Mouse (Mus musculus) CH12.LX (cell line): Measurements from ENCODE around the gene Bcl2a1d. TPM values are rescaled to one million over a fixed set of nuclear protein-coding genes. Genes with fewer than 3 reads are reported as not detected.
"Not testable (repeated sequence)": the region's sequence is repeated elsewhere in the genome, so short reads cannot be mapped to it uniquely, and the experiment has no call there.

ENCODE experiments used
- DNase-seq: peaks from one replicate; pipeline ENCODE4 v3.0.0-alpha.2; 2013; ENCODE audit errors: extremely low read depth
- H3K27ac ChIP-seq: 2 replicates; pipeline ENCODE4 v1.5.1; 2012; ENCODE audit warnings: low read depth, mild to moderate bottlenecking, control low read depth, moderate library complexity; ENCODE audit not compliant: insufficient read depth
- H3K27me3 ChIP-seq: replicated peaks from 2 replicates; pipeline ENCODE3; 2012; ENCODE audit warnings: inconsistent platforms
- H3K36me3 ChIP-seq, 2 experiments: replicated peaks in 1 of 2; 2 replicates each; pipeline versions ENCODE3 to v1.6.1; 2012; ENCODE audit warnings: inconsistent platforms in 1 of 2, low read length in 1 of 2, mild to moderate bottlenecking in 1 of 2, mixed read lengths in 1 of 2, moderate library complexity in 1 of 2; ENCODE audit not compliant: control insufficient read depth in 1 of 2, insufficient read depth in 1 of 2
- H3K4me1 ChIP-seq, 2 experiments: 2 replicates each; pipeline ENCODE4 v1.6.1; 2012; ENCODE audit warnings: inconsistent platforms in 1 of 2, moderate library complexity in 1 of 2; ENCODE audit not compliant: insufficient read depth in 2 of 2, control insufficient read depth in 1 of 2
- H3K4me2 ChIP-seq: 2 replicates; pipeline ENCODE4 v1.6.1; 2012; ENCODE audit warnings: low read depth, mild to moderate bottlenecking, control low read depth; ENCODE audit not compliant: poor library complexity, insufficient read depth, severe bottlenecking
- H3K4me3 ChIP-seq, 3 experiments: fragments of 150-350 bp in 1 of 3; sonication (generic) in 1 of 3; replicated peaks in 1 of 3; 2 replicates each; pipeline versions ENCODE3 to v1.5.1; 2011 to 2012; ENCODE audit warnings: low read depth in 2 of 3, low read length in 2 of 3, mild to moderate bottlenecking in 2 of 3, moderate library complexity in 2 of 3, control low read depth in 1 of 3, improper control_type of control experiment in 1 of 3, inconsistent platforms in 1 of 3, mixed read lengths in 1 of 3; ENCODE audit not compliant: poor library complexity in 1 of 3
- H3K79me2 ChIP-seq: replicated peaks from 2 replicates; pipeline ENCODE4 v1.6.1; 2012; ENCODE audit warnings: mild to moderate bottlenecking, moderate library complexity; ENCODE audit not compliant: control insufficient read depth, poor library complexity, insufficient read depth, severe bottlenecking; ENCODE audit errors: extremely low read depth
- H3K9ac ChIP-seq: 2 replicates; pipeline ENCODE4 v1.6.1; 2012; ENCODE audit warnings: low read depth, mild to moderate bottlenecking, control low read depth, moderate library complexity; ENCODE audit not compliant: insufficient read depth
- H3K9me3 ChIP-seq: replicated peaks from 2 replicates; pipeline ENCODE3; 2012; ENCODE audit warnings: low read length, inconsistent platforms, mixed read lengths
- CHD1 ChIP-seq: IDR thresholded peaks from 2 replicates; pipeline ENCODE4 v1.6.1; 2012; ENCODE audit warnings: low read depth, low read length, improper control_type of control experiment, inconsistent platforms
- CHD2 ChIP-seq: IDR thresholded peaks from 2 replicates; pipeline ENCODE4 v1.6.1; 2011; ENCODE audit warnings: low read length, improper control_type of control experiment
- CTCF ChIP-seq, 2 experiments: IDR thresholded peaks in 1 of 2; conservative IDR thresholded peaks in 1 of 2; 2 replicates each; pipeline ENCODE4 v1.5.1; 2011 to 2012; ENCODE audit warnings: low read depth in 2 of 2, low read length in 2 of 2, improper control_type of control experiment in 1 of 2, inconsistent platforms in 1 of 2, mild to moderate bottlenecking in 1 of 2, moderate library complexity in 1 of 2
- EP300 ChIP-seq: IDR thresholded peaks from 2 replicates; pipeline ENCODE4 v1.6.1; 2011; ENCODE audit warnings: low read length, improper control_type of control experiment
- GABPA ChIP-seq: IDR thresholded peaks from 2 replicates; pipeline ENCODE4 v1.6.1; 2012; ENCODE audit warnings: low read depth, low read length, improper control_type of control experiment, inconsistent platforms; ENCODE audit not compliant: insufficient replicate concordance
- HCFC1 ChIP-seq: IDR thresholded peaks from 2 replicates; pipeline ENCODE4 v1.6.1; 2012; ENCODE audit warnings: low read depth, mild to moderate bottlenecking, inconsistent platforms, low read length, improper control_type of control experiment
- JUN ChIP-seq: IDR thresholded peaks from 2 replicates; pipeline ENCODE4 v1.6.1; 2011; ENCODE audit warnings: low read depth, mild to moderate bottlenecking, low read length, improper control_type of control experiment, moderate library complexity; ENCODE audit not compliant: insufficient read depth
- KAT2A ChIP-seq: IDR thresholded peaks from 2 replicates; pipeline ENCODE4 v1.6.1; 2012; ENCODE audit warnings: low read length, improper control_type of control experiment, inconsistent platforms; ENCODE audit not compliant: insufficient replicate concordance
- MAX ChIP-seq: IDR thresholded peaks from 2 replicates; pipeline ENCODE4 v1.6.1; 2011; ENCODE audit warnings: low read length, improper control_type of control experiment
- MAZ ChIP-seq: IDR thresholded peaks from 2 replicates; pipeline ENCODE4 v1.6.1; 2012; ENCODE audit warnings: low read depth, mild to moderate bottlenecking, inconsistent platforms, low read length, improper control_type of control experiment, moderate library complexity
- NELFE ChIP-seq: IDR thresholded peaks from 2 replicates; pipeline ENCODE4 v1.6.1; 2011; ENCODE audit warnings: low read depth, low read length, improper control_type of control experiment
- NRF1 ChIP-seq: IDR thresholded peaks from 2 replicates; pipeline ENCODE4 v1.6.1; 2014; ENCODE audit warnings: low read depth, mild to moderate bottlenecking, inconsistent platforms, low read length, improper control_type of control experiment, moderate library complexity
- POLR2A ChIP-seq: IDR thresholded peaks from 2 replicates; pipeline ENCODE4 v1.6.1; 2011; ENCODE audit warnings: low read depth, mild to moderate bottlenecking, improper control_type of control experiment, low read length
- POLR2AphosphoS2 ChIP-seq: IDR thresholded peaks from 2 replicates; pipeline ENCODE4 v1.6.1; 2011; ENCODE audit warnings: low read depth, low read length, improper control_type of control experiment
- SIN3A ChIP-seq: IDR thresholded peaks from 2 replicates; pipeline ENCODE4 v1.6.1; 2012; ENCODE audit warnings: low read length, improper control_type of control experiment, inconsistent platforms
- TBP ChIP-seq: conservative IDR thresholded peaks from 2 replicates; pipeline ENCODE4 v1.6.1; 2011; ENCODE audit warnings: low read depth, low read length, improper control_type of control experiment
- TCF12 ChIP-seq: IDR thresholded peaks from 2 replicates; pipeline ENCODE4 v1.6.1; 2014; ENCODE audit warnings: low read depth, mild to moderate bottlenecking, inconsistent platforms, low read length, improper control_type of control experiment
- UBTF ChIP-seq: IDR thresholded peaks from 2 replicates; pipeline ENCODE4 v1.6.1; 2012; ENCODE audit warnings: low read depth, mild to moderate bottlenecking, inconsistent platforms, low read length, improper control_type of control experiment, moderate library complexity
- USF1 ChIP-seq: IDR thresholded peaks from 2 replicates; pipeline ENCODE4 v1.6.1; 2014; ENCODE audit warnings: low read depth, mild to moderate bottlenecking, inconsistent platforms, low read length, improper control_type of control experiment
- USF2 ChIP-seq: conservative IDR thresholded peaks from 2 replicates; pipeline ENCODE4 v1.6.1; 2011; ENCODE audit warnings: low read depth, low read length, improper control_type of control experiment
- dilution Hi-C: fragments of 300-500 bp; cut with MboI; formaldehyde crosslinking; loops from 2 replicates; pipeline ENCODE4 v1.14.3; 2020; ENCODE audit warnings: low sequenced_read_pairs; ENCODE audit not compliant: extremely low pct_unique_long_range_greater_than_20kb, extremely low pct_ligation_motif_present
- in situ Hi-C: fragments of 300-500 bp; cut with MboI; formaldehyde crosslinking; loops from 3 replicates; pipeline ENCODE4 v1.14.3; 2019; ENCODE audit warnings: low sequenced_read_pairs, low pct_ligation_motif_present, low pct_unique_long_range_greater_than_20kb, mixed read lengths
- polyA plus RNA-seq: library from polyadenylated mRNA; unstranded; fragments of >175 nt; gene quantifications from 2 replicates; pipeline ENCODE4 v1.2.1, GENCODE M21; 2012; ENCODE audit warnings: low read depth; ENCODE audit not compliant: insufficient read length
- total RNA-seq, 2 experiments: library from RNA; depleted of rRNA; stranded (reverse); fragments of 300-350 nt in 1 of 2; fragments of >200 nt in 1 of 2; gene quantifications; 2 replicates each; pipeline ENCODE4 v1.2.3; 2012 to 2014

Gene Bcl2a1d
- total and polyA plus RNA-seq, 3 experiments: 207 to 488 (median 326) TPM

GRCm38 (mm10) chr9:88706700-88707099, 25.0 kb downstream of the Bcl2a1d start:
- in situ Hi-C loops (no loop called here), dilution Hi-C loops (no loop called here)
- no peak overlapping the region for H3K27ac ChIP-seq
- peaks cover 9 to 11% of the 10 kb centered on the region in 2 experiments for H3K36me3 ChIP-seq
- H3K79me2 ChIP-seq: peaks cover 4% of the 10 kb centered on the region; the same call in 1 of the 2 replicates
- no peak overlapping the region for H3K4me3 ChIP-seq
- H3K4me2 ChIP-seq: no peak overlapping the region
- H3K4me1 ChIP-seq: no peaks in the 10 kb centered on the region
- no peaks in the 10 kb centered on the region for H3K27me3 ChIP-seq
- H3K9me3 ChIP-seq: no peaks in the 10 kb centered on the region
- DNase-seq: no peak
- H3K9ac ChIP-seq: no peak overlapping the region
- TF ChIP-seq NRF1 (no peak), MAX (no peak), NELFE (no peak), TBP (no peak), JUN (no peak), CHD2 (no peak), TCF12 (no peak), POLR2AphosphoS2 (no peak), GABPA (no peak), HCFC1 (no peak), KAT2A (no peak), MAZ (no peak), UBTF (no peak), POLR2A (no peak), USF2 (no peak), USF1 (no peak), CHD1 (no peak), SIN3A (no peak), CTCF (conservative IDR thresholded peaks at IDR 0.05 in 1 of 2, IDR thresholded peaks at IDR 0.05 in 1 of 2; ENCODE audit: low read depth in 2 of 2, low read length in 2 of 2) (no peak), EP300 (no peak)
- TF ChIP-seq, all 38 proteins: peak for 0

- dilution Hi-C loops, DNase-seq: not testable (repeated sequence)
Measured at GRCm38 (mm10) chr9:88705157-88705556, 26.6 kb downstream of the Bcl2a1d start.

GRCm38 (mm10) chr9:88698746-88699145, 33.0 kb downstream of the Bcl2a1d start:
- H3K36me3 ChIP-seq, H3K4me3 ChIP-seq, H3K27me3 ChIP-seq, H3K4me2 ChIP-seq, DNase-seq, H3K9me3 ChIP-seq, H3K4me1 ChIP-seq, dilution Hi-C loops, H3K27ac ChIP-seq, H3K79me2 ChIP-seq, H3K9ac ChIP-seq, in situ Hi-C loops: not testable (repeated sequence)

More at GRCm38 (mm10) chr9:88705157-88705556, 26.6 kb downstream of the Bcl2a1d start:
- in situ Hi-C loops, H3K79me2 ChIP-seq, H3K4me3 ChIP-seq, H3K27ac ChIP-seq, H3K9ac ChIP-seq, H3K4me2 ChIP-seq, H3K27me3 ChIP-seq, H3K9me3 ChIP-seq, H3K4me1 ChIP-seq, H3K36me3 ChIP-seq: not testable (repeated sequence)

- H3K79me2 ChIP-seq, dilution Hi-C loops, H3K9me3 ChIP-seq, H3K9ac ChIP-seq, H3K4me2 ChIP-seq, H3K27ac ChIP-seq, H3K4me3 ChIP-seq, H3K4me1 ChIP-seq, H3K27me3 ChIP-seq, H3K36me3 ChIP-seq, in situ Hi-C loops, DNase-seq: not testable (repeated sequence)
Measured at GRCm38 (mm10) chr9:88691307-88691706, 40.4 kb downstream of the Bcl2a1d start.
